1 mouse cellular context compared by ENCODE assay signal in genomic region chr2:25426721-25427191, GRCm38 (mm10).
A peak's percentile ranks its signal among the peaks of the same experiment; 100 is the strongest.
TF ChIP-seq lines count a peak whose summit lies in the region.

No protein-coding gene starts in this region.

TF ChIP-seq in MEL, 35 proteins besides CTCF, POLR2A, EP300 and RAD21 (continued from another document):
- TF ChIP-seq MAZ (IDR thresholded peaks at IDR 0.05; ENCODE audit: low read depth, low read length) (no peak), KAT2A (conservative IDR thresholded peaks at IDR 0.05; ENCODE audit: low read depth, low read length) (no peak), BHLHE40 (IDR thresholded peaks at IDR 0.05; ENCODE audit: borderline replicate concordance, low read depth, low read length) (0 out of 2 replicates have a peak, but pooled peaks have one; percentile 16), RCOR1 (IDR thresholded peaks at IDR 0.05; ENCODE audit: low read depth, low read length) (0 out of 2 replicates have a peak, but pooled peaks have one; percentile 16), ELF1 (IDR thresholded peaks at IDR 0.05; ENCODE audit: low read depth, low read length) (no peak), HCFC1 (IDR thresholded peaks at IDR 0.05; ENCODE audit: low read depth, low read length) (peak; percentile 39; the same call in 1 of the 2 replicates), USF2 (IDR thresholded peaks at IDR 0.05; ENCODE audit: borderline replicate concordance in 1 of 2, insufficient read depth in 1 of 2, low read depth in 1 of 2, low read length in 2 of 2) (no peak), MAFK (IDR thresholded peaks at IDR 0.05; ENCODE audit: borderline replicate concordance, low read depth, low read length) (no peak)
TF ChIP-seq in MEL: peak in this region for 6.
